Mouse (Mus musculus) heart, embryonic 14.5 days (tissue): ENCODE measurements at regions not wholly inside any gene's neighbourhood (a gene's known extent, or its start where the extent isn't known, plus 50 kb on each side); places are given as distances from the start of the nearest gene placed in this dataset.

ENCODE experiments used
- ATAC-seq: fragments of 200-750 bp; cut with Nextera tagmentation; 2 replicates; pipeline ENCODE4 v1.8.0; 2017; ENCODE audit warnings: low read depth, moderate TSS enrichment; ENCODE audit not compliant: insufficient number of reproducible peaks, insufficient read depth, low FRiP score
- H3K27ac ChIP-seq, 2 experiments: fragments of 200-500 bp in 1 of 2; fragments of 300-500 bp in 1 of 2; sonication (generic) in 1 of 2; replicated peaks in 1 of 2; 2 replicates each; pipeline ENCODE4 v1.5.1; 2012 to 2014; ENCODE audit warnings: low read depth in 2 of 2, low read length in 2 of 2, control low read depth in 1 of 2, mild to moderate bottlenecking in 1 of 2, mixed read lengths in 1 of 2; ENCODE audit not compliant: control insufficient read depth in 1 of 2, insufficient read depth in 1 of 2
- H3K27me3 ChIP-seq: fragments of 300-500 bp; sonication (generic); 2 replicates; pipeline ENCODE4 v1.6.1; 2014; ENCODE audit warnings: mild to moderate bottlenecking, low read length, control low read depth; ENCODE audit not compliant: control insufficient read depth, insufficient read depth
- H3K36me3 ChIP-seq: fragments of 300-500 bp; sonication (generic); 2 replicates; pipeline ENCODE4 v1.6.1; 2014; ENCODE audit warnings: mild to moderate bottlenecking, control low read depth, low read length, mixed read lengths; ENCODE audit not compliant: control insufficient read depth, insufficient read depth
- H3K4me1 ChIP-seq, 2 experiments: fragments of 200-500 bp in 1 of 2; fragments of 300-500 bp in 1 of 2; sonication (generic) in 1 of 2; 2 replicates each; pipeline ENCODE4 v1.6.1; 2012 to 2014; ENCODE audit warnings: low read length in 2 of 2, control low read depth in 1 of 2, mixed read lengths in 1 of 2; ENCODE audit not compliant: control insufficient read depth in 2 of 2, insufficient read depth in 2 of 2
- H3K4me2 ChIP-seq: fragments of 300-500 bp; sonication (generic); 2 replicates; pipeline ENCODE4 v1.6.1; 2014; ENCODE audit warnings: mild to moderate bottlenecking, low read length
- H3K4me3 ChIP-seq, 2 experiments: fragments of 200-500 bp in 1 of 2; fragments of 300-500 bp in 1 of 2; sonication (generic) in 1 of 2; 2 replicates each; pipeline ENCODE4 v1.5.1; 2012 to 2014; ENCODE audit warnings: low read length in 2 of 2, mild to moderate bottlenecking in 2 of 2, control low read depth in 1 of 2, low read depth in 1 of 2, moderate library complexity in 1 of 2; ENCODE audit not compliant: control insufficient read depth in 1 of 2, insufficient read depth in 1 of 2
- H3K9ac ChIP-seq: fragments of 300-500 bp; sonication (generic); 2 replicates; pipeline ENCODE4 v1.6.1; 2014; ENCODE audit warnings: mild to moderate bottlenecking, low read length
- H3K9me3 ChIP-seq: fragments of 300-500 bp; sonication (generic); 2 replicates; pipeline ENCODE4 v1.6.1; 2016; ENCODE audit warnings: low read length, control low read depth; ENCODE audit not compliant: control insufficient read depth
- WGBS: fragments of 180-500 bp; shearing (Covaris S2); extraction: QIAGEN DNeasy Blood & Tissue Kit; methylation state at CpG from one replicate; pipeline ENCODE4 v1.1.7; 2014; 5-methylcytosine and 5-hydroxymethylcytosine counted together

GRCm38 (mm10) chr1:76081700-76082099 is 535.6 kb downstream of the Slc4a3 start:
- Histone ChIP-seq H3K4me1 (peaks cover 18 to 31% of the 10 kb centered on the region in 2 experiments), H3K9me3 (no peaks in the 10 kb centered on the region), H3K27me3 (no peaks in the 10 kb centered on the region), H3K27ac (no peak overlapping the region), H3K36me3 (no peaks in the 10 kb centered on the region), H3K4me2 (no peak overlapping the region), H3K9ac (no peak overlapping the region), H3K4me3 (no peak overlapping the region)
- 48% methylated on average over 4 of the region's 4 CpGs for WGBS
- ATAC-seq, result no peak

- Histone ChIP-seq H3K27me3 (no peaks in the 10 kb centered on the region), H3K36me3 (no peaks in the 10 kb centered on the region), H3K4me2 (no peak overlapping the region), H3K9ac (no peak overlapping the region), H3K9me3 (no peaks in the 10 kb centered on the region), H3K4me3 (no peak overlapping the region), H3K27ac (peak overlapping the region; percentile 91 to 95), H3K4me1 (peaks cover 18 to 31% of the 10 kb centered on the region in 2 experiments)
- ATAC-seq, result peak; percentile 89
- WGBS, result 42% methylated on average over 3 of the region's 3 CpGs
Measured at GRCm38 (mm10) chr1:76083273-76084036, 537.4 kb downstream of the Slc4a3 start.

- no peak for ATAC-seq
- 67% methylated on average over 5 of the region's 5 CpGs for WGBS
- H3K27ac ChIP-seq, result no peak overlapping the region
- H3K4me3 ChIP-seq, result no peak overlapping the region
- no peak overlapping the region for H3K9ac ChIP-seq
- no peaks in the 10 kb centered on the region for H3K9me3 ChIP-seq
- H3K27me3 ChIP-seq, result no peaks in the 10 kb centered on the region
- no peak overlapping the region for H3K4me2 ChIP-seq
- H3K4me1 ChIP-seq, result no peaks in the 10 kb centered on the region
- no peaks in the 10 kb centered on the region for H3K36me3 ChIP-seq
Measured at GRCm38 (mm10) chr1:76091031-76091430, 545.0 kb downstream of the Slc4a3 start.

- H3K9me3 ChIP-seq, result no peaks in the 10 kb centered on the region
- H3K4me1 ChIP-seq, result no peaks in the 10 kb centered on the region
- H3K36me3 ChIP-seq, result no peaks in the 10 kb centered on the region
- H3K4me2 ChIP-seq, result no peak overlapping the region
- H3K4me3 ChIP-seq, result no peak overlapping the region
- no peak for ATAC-seq
- H3K27ac ChIP-seq, result no peak overlapping the region
- no peak overlapping the region for H3K9ac ChIP-seq
- H3K27me3 ChIP-seq, result no peaks in the 10 kb centered on the region
- 83% methylated on average over 3 of the region's 3 CpGs for WGBS
Measured at GRCm38 (mm10) chr1:76113281-76113680, 567.2 kb downstream of the Slc4a3 start.

- Histone ChIP-seq H3K9me3 (no peaks in the 10 kb centered on the region), H3K36me3 (no peaks in the 10 kb centered on the region), H3K27me3 (no peaks in the 10 kb centered on the region), H3K4me2 (no peak overlapping the region), H3K4me1 (no peaks in the 10 kb centered on the region), H3K9ac (no peak overlapping the region), H3K4me3 (no peak overlapping the region), H3K27ac (no peak overlapping the region)
- ATAC-seq, result no peak
- 65% methylated on average over 4 of the region's 4 CpGs for WGBS
Measured at GRCm38 (mm10) chr1:76120840-76121239, 574.8 kb downstream of the Slc4a3 start.

GRCm38 (mm10) chr1:76130353-76130752 is 584.3 kb downstream of the Slc4a3 start:
- no peaks in the 10 kb centered on the region for H3K27me3 ChIP-seq
- 28% methylated on average over 4 of the region's 4 CpGs for WGBS
- H3K4me3 ChIP-seq, result no peak overlapping the region
- no peak overlapping the region for H3K27ac ChIP-seq
- no peaks in the 10 kb centered on the region for H3K9me3 ChIP-seq
- H3K9ac ChIP-seq, result no peak overlapping the region
- H3K4me2 ChIP-seq, result no peak overlapping the region
- peaks cover 3 to 5% of the 10 kb centered on the region in 2 experiments for H3K4me1 ChIP-seq
- no peaks in the 10 kb centered on the region for H3K36me3 ChIP-seq
- ATAC-seq, result peak; percentile 54; the same call in 1 of the 2 replicates

- WGBS, result 77% methylated on average over 1 of the region's 1 CpGs
- H3K27me3 ChIP-seq, result no peaks in the 10 kb centered on the region
- H3K27ac ChIP-seq, result no peak overlapping the region
- no peak overlapping the region for H3K4me2 ChIP-seq
- no peaks in the 10 kb centered on the region; a peak in 1 of 4 replicates for H3K4me1 ChIP-seq
- H3K4me3 ChIP-seq, result no peak overlapping the region
- no peak overlapping the region for H3K9ac ChIP-seq
- no peaks in the 10 kb centered on the region for H3K9me3 ChIP-seq
- H3K36me3 ChIP-seq, result no peaks in the 10 kb centered on the region
- ATAC-seq, result no peak
Measured at GRCm38 (mm10) chr1:76136810-76137209, 590.7 kb downstream of the Slc4a3 start.

GRCm38 (mm10) chr1:76137701-76138100 is 591.6 kb downstream of the Slc4a3 start:
- Histone ChIP-seq H3K27me3 (no peaks in the 10 kb centered on the region), H3K4me3 (no peak overlapping the region), H3K4me2 (no peak overlapping the region), H3K4me1 (no peaks in the 10 kb centered on the region; a peak in 1 of 4 replicates), H3K27ac (no peak overlapping the region), H3K9me3 (no peaks in the 10 kb centered on the region), H3K36me3 (no peaks in the 10 kb centered on the region), H3K9ac (no peak overlapping the region)
- no peak for ATAC-seq
- WGBS, result 82% methylated on average over 6 of the region's 6 CpGs
